Mouse (Mus musculus) C2C12 (cell line): ENCODE data around the gene Ralgds. TPM values are rescaled to one million over a fixed set of nuclear protein-coding genes. Genes with fewer than 3 reads are reported as not detected.

Experiments used
- H3K27me3 ChIP-seq: one replicate; pipeline ENCODE4 v1.6.1; 2011; ENCODE audit not compliant: control insufficient read depth, insufficient read depth, insufficient read length
- H3K36me3 ChIP-seq: one replicate; pipeline ENCODE4 v1.6.1; 2011; ENCODE audit not compliant: control insufficient read depth, insufficient read depth
- H3K4me3 ChIP-seq: one replicate; pipeline ENCODE4 v1.5.1; 2011; ENCODE audit warnings: mild to moderate bottlenecking, control low read depth; ENCODE audit not compliant: poor library complexity, insufficient read depth, severe bottlenecking
- H3K79me2 ChIP-seq: one replicate; pipeline ENCODE4 v1.6.1; 2011; ENCODE audit not compliant: control insufficient read depth, insufficient read depth
- H3K79me3 ChIP-seq: one replicate; pipeline ENCODE4 v1.6.1; 2011; ENCODE audit warnings: low read depth, control low read depth
- H3ac ChIP-seq: one replicate; pipeline ENCODE3; 2011; ENCODE audit warnings: low read depth; ENCODE audit not compliant: control insufficient read depth, insufficient read length
- CEBPB ChIP-seq: IDR thresholded peaks from one replicate; pipeline ENCODE4 v1.6.1; 2011; ENCODE audit warnings: low read depth, mild to moderate bottlenecking, control low read depth, moderate library complexity
- CTCF ChIP-seq: IDR thresholded peaks from one replicate; pipeline ENCODE4 v1.5.1; 2011; ENCODE audit not compliant: control insufficient read depth, insufficient read depth, insufficient read length
- FOSL1 ChIP-seq: IDR thresholded peaks from one replicate; pipeline ENCODE4 v1.8.0; 2011; ENCODE audit warnings: mild to moderate bottlenecking, low read length; ENCODE audit not compliant: poor library complexity, insufficient read depth, severe bottlenecking
- MAX ChIP-seq: IDR thresholded peaks from one replicate; pipeline ENCODE4 v1.6.1; 2011; ENCODE audit warnings: mild to moderate bottlenecking, control low read depth
- MYOD1 ChIP-seq: IDR thresholded peaks from one replicate; pipeline ENCODE4 v1.6.1; 2011; ENCODE audit warnings: low read depth; ENCODE audit not compliant: control insufficient read depth, insufficient read length
- MYOG ChIP-seq: IDR thresholded peaks from one replicate; pipeline ENCODE4 v1.6.1; 2011; ENCODE audit not compliant: control insufficient read depth, insufficient read length; ENCODE audit errors: extremely low read depth
- USF1 ChIP-seq: IDR thresholded peaks from one replicate; pipeline ENCODE4 v1.6.1; 2011; ENCODE audit warnings: low read depth, mild to moderate bottlenecking, control low read depth, moderate library complexity
- polyA plus RNA-seq: library from polyadenylated mRNA; unstranded; fragments of >200 nt; fragmentation: generic; extraction: Trizol; gene quantifications from one replicate; pipeline ENCODE4 v1.2.1, GENCODE M21; 2012; ENCODE audit warnings: missing spikeins

Ralgds gene
- polyA plus RNA-seq, 1 experiment: 10.5 TPM

- no peaks in the 10 kb centered on the region for H3K36me3 ChIP-seq
- TF ChIP-seq CEBPB (no peak), CTCF (no peak), MYOG (no peak), FOSL1 (no peak), MYOD1 (no peak), MAX (no peak), USF1 (no peak)
- no peak overlapping the region for H3K4me3 ChIP-seq
- no peaks in the 10 kb centered on the region for H3K27me3 ChIP-seq
- peaks cover 20% of the 10 kb centered on the region for H3K79me2 ChIP-seq
- H3K79me3 ChIP-seq: peaks cover 15% of the 10 kb centered on the region
- H3ac ChIP-seq: no peak overlapping the region
Observed at GRCm38 (mm10) chr2:28585730-28586129, 72.8 kb downstream of the Ralgds start.

GRCm38 (mm10) chr2:28588574-28588973, 75.6 kb downstream of the Ralgds start:
- Histone ChIP-seq H3K27me3 (no peaks in the 10 kb centered on the region), H3K79me3 (no peaks in the 10 kb centered on the region), H3K4me3 (no peak overlapping the region), H3K36me3 (no peaks in the 10 kb centered on the region), H3K79me2 (no peaks in the 10 kb centered on the region), H3ac (no peak overlapping the region)
- TF ChIP-seq CEBPB (no peak), FOSL1 (no peak), MYOG (no peak), USF1 (no peak), MYOD1 (no peak), CTCF (no peak), MAX (no peak)

GRCm38 (mm10) chr2:28591479-28591878, 78.6 kb downstream of the Ralgds start:
- Histone ChIP-seq H3K79me3 (no peaks in the 10 kb centered on the region), H3ac (no peak overlapping the region), H3K79me2 (no peaks in the 10 kb centered on the region), H3K4me3 (no peak overlapping the region), H3K27me3 (no peaks in the 10 kb centered on the region), H3K36me3 (no peaks in the 10 kb centered on the region)
- TF ChIP-seq USF1 (no peak), CEBPB (peak; percentile 58), MAX (no peak), MYOG (no peak), CTCF (no peak), MYOD1 (peak; percentile 50), FOSL1 (peak; percentile 78)

GRCm38 (mm10) chr2:28592809-28593208, 79.9 kb downstream of the Ralgds start:
- H3K79me2 ChIP-seq: no peaks in the 10 kb centered on the region
- H3K27me3 ChIP-seq: no peaks in the 10 kb centered on the region
- H3K79me3 ChIP-seq: no peaks in the 10 kb centered on the region
- H3ac ChIP-seq: no peak overlapping the region
- H3K36me3 ChIP-seq: no peaks in the 10 kb centered on the region
- no peak overlapping the region for H3K4me3 ChIP-seq
- TF ChIP-seq MYOD1: no peak
- no peak for TF ChIP-seq CEBPB
- TF ChIP-seq CTCF: peak; percentile 32

GRCm38 (mm10) chr2:28596021-28596420, 83.1 kb downstream of the Ralgds start:
- no peaks in the 10 kb centered on the region for H3K27me3 ChIP-seq
- no peak for TF ChIP-seq MAX
- TF ChIP-seq FOSL1: no peak
- no peak for TF ChIP-seq CEBPB
- TF ChIP-seq USF1: no peak
- no peak for TF ChIP-seq MYOD1
- TF ChIP-seq MYOG: no peak
- no peak for TF ChIP-seq CTCF
- H3ac ChIP-seq: no peak overlapping the region
- H3K4me3 ChIP-seq: no peak overlapping the region
- no peaks in the 10 kb centered on the region for H3K36me3 ChIP-seq
- no peaks in the 10 kb centered on the region for H3K79me3 ChIP-seq
- no peaks in the 10 kb centered on the region for H3K79me2 ChIP-seq

- TF ChIP-seq MYOG (no peak), USF1 (no peak), CEBPB (no peak)
Observed at GRCm38 (mm10) chr2:28596998-28597397, 84.1 kb downstream of the Ralgds start.

More at GRCm38 (mm10) chr2:28596998-28597397, 84.1 kb downstream of the Ralgds start:
- no peaks in the 10 kb centered on the region for H3K27me3 ChIP-seq
- H3K4me3 ChIP-seq: no peak overlapping the region
- no peaks in the 10 kb centered on the region for H3K79me2 ChIP-seq
- no peaks in the 10 kb centered on the region for H3K36me3 ChIP-seq
- no peaks in the 10 kb centered on the region for H3K79me3 ChIP-seq
- H3ac ChIP-seq: no peak overlapping the region
